Mouse (Mus musculus) bone marrow, adult 2 months (tissue): ENCODE data around the gene Nt5m. TPM values are rescaled to one million over a fixed set of nuclear protein-coding genes. Genes with fewer than 3 reads are reported as not detected.

Experiments used
- H3K27ac ChIP-seq: fragments of 200-500 bp; 2 replicates; pipeline ENCODE4 v1.5.1; 2012; ENCODE audit warnings: low read depth, mild to moderate bottlenecking, control low read depth, inconsistent platforms, low read length; ENCODE audit not compliant: control insufficient read depth, poor library complexity, insufficient read depth
- H3K4me1 ChIP-seq: fragments of 200-500 bp; 2 replicates; pipeline ENCODE4 v1.6.1; 2011; ENCODE audit warnings: low read length; ENCODE audit not compliant: control insufficient read depth, insufficient read depth
- H3K4me3 ChIP-seq: fragments of 200-500 bp; replicated peaks from 2 replicates; pipeline ENCODE3; 2011; ENCODE audit warnings: mild to moderate bottlenecking, low read depth, low read length, control low read depth; ENCODE audit not compliant: control insufficient read depth
- CTCF ChIP-seq: fragments of 200-500 bp; IDR thresholded peaks from 2 replicates; pipeline ENCODE4 v1.5.1; 2011; ENCODE audit warnings: low read length, control low read depth; ENCODE audit not compliant: control insufficient read depth, insufficient read depth
- POLR2A ChIP-seq: fragments of 200-500 bp; IDR thresholded peaks from 2 replicates; pipeline ENCODE4 v1.6.1; 2011; ENCODE audit warnings: low read depth, mild to moderate bottlenecking, control low read depth, low read length, borderline replicate concordance; ENCODE audit not compliant: control insufficient read depth
- WGBS: fragments of 180-500 bp; shearing (Covaris S2); methylation state at CpG from one replicate; pipeline ENCODE4 v1.1.7; 2018; 5-methylcytosine and 5-hydroxymethylcytosine counted together
- polyA plus RNA-seq: library from polyadenylated mRNA; stranded (reverse); fragments of >200 nt; gene quantifications from 2 replicates; pipeline ENCODE4 v1.2.4, GENCODE M21; 2011; ENCODE audit warnings: low replicate concordance; ENCODE audit not compliant: missing spikeins, insufficient read depth, insufficient read length

The Nt5m gene
- polyA plus RNA-seq, 1 experiment, result 8.2 TPM

GRCm38 (mm10) chr11:59808170-59808960 is 30.9 kb upstream of the Nt5m start:
- H3K4me3 ChIP-seq, result peak overlapping the region; percentile 87
- 60% methylated on average over 14 of the region's 14 CpGs for WGBS
- TF ChIP-seq CTCF, result no peak
- no peak for TF ChIP-seq POLR2A
- peaks cover 4% of the 10 kb centered on the region; the same call in 1 of the 2 replicates for H3K4me1 ChIP-seq
- H3K27ac ChIP-seq, result peak overlapping the region; percentile 27

GRCm38 (mm10) chr11:59809071-59809669 is 30.1 kb upstream of the Nt5m start:
- TF ChIP-seq CTCF (no peak), POLR2A (no peak)
- Histone ChIP-seq H3K4me3 (peak overlapping the region; percentile 87), H3K4me1 (peaks cover 4% of the 10 kb centered on the region; the same call in 1 of the 2 replicates), H3K27ac (peak overlapping the region; percentile 97)
- under 1% methylated on average over 15 of the region's 15 CpGs for WGBS

GRCm38 (mm10) chr11:59809670-59810474 is 29.4 kb upstream of the Nt5m start, which contains the start of gene Flcn:
TSS of gene Flcn (minus strand) at chr11:59810016.
- H3K4me1 ChIP-seq, result peaks cover 4% of the 10 kb centered on the region; the same call in 1 of the 2 replicates
- under 1% methylated on average over 52 of the region's 52 CpGs for WGBS
- H3K4me3 ChIP-seq, result peak within 1 kb of the TSS; percentile 87
- H3K27ac ChIP-seq, result peak within 1 kb of the TSS; percentile 97
- TF ChIP-seq POLR2A (peak; percentile 97), CTCF (0 out of 2 replicates have a peak, but pooled peaks have one; percentile 7)

GRCm38 (mm10) chr11:59810480-59811158 is 28.6 kb upstream of the Nt5m start:
- TF ChIP-seq POLR2A, result no peak
- no peak for TF ChIP-seq CTCF
- no peak overlapping the region for H3K27ac ChIP-seq
- peak overlapping the region; percentile 87 for H3K4me3 ChIP-seq
- WGBS, result 64% methylated on average over 14 of the region's 14 CpGs
- H3K4me1 ChIP-seq, result peaks cover 4% of the 10 kb centered on the region; the same call in 1 of the 2 replicates

GRCm38 (mm10) chr11:59811211-59811610 is 28.0 kb upstream of the Nt5m start:
- H3K4me3 ChIP-seq, result no peak overlapping the region
- TF ChIP-seq POLR2A (no peak), CTCF (no peak)
- H3K4me1 ChIP-seq, result peaks cover 4% of the 10 kb centered on the region; the same call in 1 of the 2 replicates
- H3K27ac ChIP-seq, result no peak overlapping the region
- 79% methylated on average over 4 of the region's 4 CpGs for WGBS

- no peak overlapping the region for H3K4me3 ChIP-seq
- H3K4me1 ChIP-seq, result peaks cover 3% of the 10 kb centered on the region; the same call in 1 of the 2 replicates
- TF ChIP-seq POLR2A, result no peak
- no peak for TF ChIP-seq CTCF
- H3K27ac ChIP-seq, result no peak overlapping the region
- 87% methylated on average over 3 of the region's 3 CpGs for WGBS
Observed at GRCm38 (mm10) chr11:59813276-59813675, 26.0 kb upstream of the Nt5m start.

GRCm38 (mm10) chr11:59814311-59814710 is 24.9 kb upstream of the Nt5m start:
- WGBS, result 88% methylated on average over 1 of the region's 1 CpGs
- H3K27ac ChIP-seq, result no peak overlapping the region
- no peak overlapping the region for H3K4me3 ChIP-seq
- no peaks in the 10 kb centered on the region for H3K4me1 ChIP-seq
- TF ChIP-seq POLR2A, result no peak
- no peak for TF ChIP-seq CTCF
